Mouse (Mus musculus): ENCODE results near the gene Adk. TPM values are rescaled to one million over a fixed set of nuclear protein-coding genes. Genes with fewer than 3 reads are reported as not detected.

Adk gene
- polyA plus RNA-seq, 1 experiment from 2014 or later: 131 TPM

DNA sequence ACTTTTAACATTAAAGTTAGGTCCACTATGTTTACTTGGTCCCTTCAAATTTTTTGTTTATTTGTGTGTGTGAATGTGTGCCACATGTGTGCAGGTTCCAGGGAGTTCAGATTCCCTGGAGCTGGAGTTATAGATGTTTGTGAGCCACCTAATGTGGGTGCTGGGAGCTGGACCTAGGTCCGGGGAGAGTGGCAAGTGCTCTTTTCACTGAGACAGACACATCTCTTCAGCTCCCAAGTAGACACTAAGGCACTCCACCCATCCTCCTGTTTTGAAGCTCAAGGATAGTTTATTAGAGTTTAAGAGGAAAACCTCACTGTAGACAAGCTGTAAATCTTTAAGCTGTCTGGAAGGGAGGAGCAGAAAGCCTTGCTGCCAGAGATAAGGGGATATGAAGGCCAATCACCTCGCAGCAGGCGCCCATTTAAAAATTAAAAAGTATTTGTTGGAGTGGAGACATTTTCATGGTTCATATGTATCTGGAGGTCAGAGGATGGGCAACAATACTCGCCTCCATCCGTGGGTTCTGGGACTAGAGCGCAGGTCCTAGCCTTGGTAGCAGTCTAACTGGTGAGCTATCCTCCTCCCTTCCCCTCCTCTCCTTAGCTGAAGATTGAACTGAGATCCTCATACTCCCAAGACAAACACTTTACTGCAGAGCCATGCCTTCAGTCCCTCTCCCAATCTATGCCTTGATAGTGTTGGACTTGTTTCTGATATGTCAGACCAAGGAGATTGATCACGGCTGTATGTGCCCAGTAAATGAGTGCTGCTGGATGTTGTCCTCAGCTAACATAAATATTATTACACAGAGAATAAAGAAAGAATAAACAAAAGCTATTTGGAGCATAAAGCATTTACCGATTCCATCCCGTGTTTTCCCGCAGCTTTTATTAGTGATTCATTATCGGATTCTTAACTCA, 22.3 kb downstream of the Adk start:
- H3K36me3 ChIP-seq (ENCODE audit: control insufficient read depth, insufficient read depth, low read length): no peaks in the 10 kb centered on the region
- peak overlapping the region; percentile 87 for H3K4me2 ChIP-seq (ENCODE audit: low read depth, low read length)
- H3K4me1 ChIP-seq (ENCODE audit: control insufficient read depth, insufficient read depth, low read length): peaks cover 15% of the 10 kb centered on the region
- DNase-seq (ENCODE audit: low spot score): no peak
- WGBS: 60% methylated on average over 11 of the region's 11 CpGs
- H3K27me3 ChIP-seq (replicated peaks; ENCODE audit: control insufficient read depth, insufficient read depth, low read length): no peaks in the 10 kb centered on the region
- no peak for ATAC-seq (ENCODE audit: low read depth)
- 0 out of 2 replicates have a peak overlapping the region, but pooled peaks have one; percentile 66 for H3K4me3 ChIP-seq (ENCODE audit: low read depth, low read length)
- no peak overlapping the region for H3K9ac ChIP-seq (ENCODE audit: low read depth, low read length)
- no peaks in the 10 kb centered on the region for H3K9me3 ChIP-seq (ENCODE audit: control insufficient read depth, low read length)
- H3K27ac ChIP-seq (replicated peaks; ENCODE audit: low read depth, low read length): no peak overlapping the region

DNA sequence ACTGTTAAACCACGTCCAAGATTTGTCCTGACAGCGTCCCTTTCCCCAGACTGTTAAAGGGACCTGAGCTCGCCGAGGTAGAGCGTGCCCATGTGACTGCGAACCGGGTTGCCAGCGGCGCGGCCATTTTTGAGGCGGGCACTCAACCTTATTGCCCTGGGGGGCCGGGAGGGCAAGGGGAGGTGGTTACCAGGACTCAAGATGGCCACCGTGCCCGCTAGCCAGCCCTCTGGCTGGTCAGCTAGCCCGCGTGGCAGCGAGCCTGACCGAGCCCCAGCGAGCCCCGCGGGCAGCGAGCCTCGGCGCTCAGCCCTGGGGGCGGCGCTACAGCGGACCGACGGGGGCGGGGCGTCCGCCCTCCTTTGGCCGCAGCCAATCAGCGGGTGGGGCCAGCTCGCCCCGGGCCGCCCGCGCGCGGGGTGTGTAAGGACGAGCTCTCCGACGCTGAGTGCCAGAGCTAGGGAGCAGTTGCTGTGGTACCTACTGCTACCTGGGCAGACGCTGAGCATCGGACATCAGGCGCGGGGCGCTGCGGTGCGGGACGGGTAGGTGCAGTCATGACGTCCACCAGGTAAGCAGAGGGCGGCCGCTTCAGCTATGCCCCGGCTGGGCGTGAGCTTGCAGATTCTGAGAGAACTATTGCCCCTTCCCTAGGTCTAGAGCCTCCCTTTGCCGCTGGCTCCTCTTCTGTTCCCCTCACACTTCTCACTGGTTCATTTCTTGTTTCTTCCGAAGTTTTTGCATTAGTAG, 23.6 kb downstream of the Adk start:
- WGBS: under 1% methylated on average over 43 of the region's 59 CpGs

DNA sequence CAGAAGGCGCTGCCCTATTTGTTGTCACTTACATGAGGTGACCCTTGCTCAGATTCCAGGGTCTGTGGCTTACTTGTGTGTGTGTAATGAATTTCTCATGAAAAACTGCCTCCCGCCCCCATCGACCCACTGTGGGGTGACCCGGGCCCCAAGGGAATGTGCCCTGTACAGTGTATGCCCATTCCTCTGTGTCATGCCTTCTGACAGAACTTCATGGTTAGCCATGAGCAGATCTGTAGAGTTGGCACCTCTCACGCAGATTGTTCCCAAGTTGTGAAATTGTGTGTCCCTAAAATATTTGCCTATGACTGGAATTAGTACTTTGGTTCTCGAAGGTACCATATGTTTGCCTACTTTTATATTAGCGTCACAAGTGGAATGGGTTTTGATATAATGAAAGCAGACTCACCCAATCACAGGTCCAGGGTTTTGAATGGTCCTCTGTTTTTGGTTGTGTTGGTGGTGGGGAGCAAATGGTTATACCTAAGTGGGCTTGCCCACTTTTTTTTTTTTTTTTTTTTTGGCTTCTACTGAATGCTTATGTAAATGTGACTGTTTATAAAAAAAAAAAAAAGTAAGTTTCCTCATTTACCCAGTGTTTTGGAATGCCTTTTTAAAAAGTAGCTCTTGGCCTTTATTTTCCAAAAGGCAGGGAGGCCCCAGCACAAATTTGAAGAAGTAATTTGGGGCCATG, 24.3 kb downstream of the Adk start:
- H3K9ac ChIP-seq (ENCODE audit: low read depth, low read length): peak overlapping the region; percentile 81
- peak overlapping the region; percentile 85; the same call in 1 of the 2 replicates for H3K27ac ChIP-seq (replicated peaks; ENCODE audit: low read depth, low read length)
- H3K4me1 ChIP-seq (ENCODE audit: control insufficient read depth, insufficient read depth, low read length): peaks cover 15% of the 10 kb centered on the region
- peak overlapping the region; percentile 87 for H3K4me2 ChIP-seq (ENCODE audit: low read depth, low read length)
- H3K27me3 ChIP-seq (replicated peaks; ENCODE audit: control insufficient read depth, insufficient read depth, low read length): no peaks in the 10 kb centered on the region
- H3K36me3 ChIP-seq (ENCODE audit: control insufficient read depth, insufficient read depth, low read length): no peaks in the 10 kb centered on the region
- H3K4me3 ChIP-seq (ENCODE audit: low read depth, low read length): peak overlapping the region; percentile 66
- DNase-seq (ENCODE audit: low spot score): no peak
- ATAC-seq (ENCODE audit: low read depth): 0 out of 2 replicates have a peak, but pooled peaks have one; percentile 3
- 34% methylated on average over 7 of the region's 7 CpGs for WGBS
- H3K9me3 ChIP-seq (ENCODE audit: control insufficient read depth, low read length): no peaks in the 10 kb centered on the region

More for the DNA sequence above, 23.6 kb downstream of the Adk start:
- peaks cover 15% of the 10 kb centered on the region for H3K4me1 ChIP-seq (ENCODE audit: control insufficient read depth, insufficient read depth, low read length)
- H3K36me3 ChIP-seq (ENCODE audit: control insufficient read depth, insufficient read depth, low read length): no peaks in the 10 kb centered on the region
- H3K9me3 ChIP-seq (ENCODE audit: control insufficient read depth, low read length): no peaks in the 10 kb centered on the region
- ATAC-seq (ENCODE audit: low read depth) (peak; percentile 99), DNase-seq (ENCODE audit: low spot score) (peak; percentile 95)
- H3K27me3 ChIP-seq (replicated peaks; ENCODE audit: control insufficient read depth, insufficient read depth, low read length): no peaks in the 10 kb centered on the region
- H3K27ac ChIP-seq (replicated peaks; ENCODE audit: low read depth, low read length): peak overlapping the region; percentile 85
- peak overlapping the region; percentile 81 for H3K9ac ChIP-seq (ENCODE audit: low read depth, low read length)
- peak overlapping the region; percentile 87 for H3K4me2 ChIP-seq (ENCODE audit: low read depth, low read length)
- H3K4me3 ChIP-seq (ENCODE audit: low read depth, low read length): peak overlapping the region; percentile 66

DNA sequence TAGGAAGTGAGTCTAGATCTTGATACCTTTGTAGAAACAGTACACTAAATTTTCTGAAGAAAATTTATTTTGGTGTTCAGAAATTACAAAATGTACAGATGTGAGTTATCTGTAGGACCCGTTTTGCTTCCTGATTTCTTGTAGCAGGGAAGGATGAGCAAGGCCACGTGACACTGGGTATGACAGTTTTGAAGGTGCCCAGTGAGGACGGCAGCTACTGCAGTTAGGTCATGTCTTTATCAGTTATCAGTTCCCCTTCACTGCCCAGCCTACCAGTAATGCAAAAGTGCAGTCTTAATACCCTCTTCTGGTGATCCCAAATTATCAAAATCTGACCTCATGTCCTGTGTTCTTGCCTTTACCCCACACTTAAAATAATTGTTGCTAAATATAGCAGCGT, 25.6 kb downstream of the Adk start:
- no peaks in the 10 kb centered on the region for H3K9me3 ChIP-seq (ENCODE audit: control insufficient read depth, low read length)
- H3K4me2 ChIP-seq (ENCODE audit: low read depth, low read length): no peak overlapping the region
- DNase-seq (ENCODE audit: low spot score) (no peak), ATAC-seq (ENCODE audit: low read depth) (no peak)
- 77% methylated on average over 4 of the region's 4 CpGs for WGBS
- H3K4me3 ChIP-seq (ENCODE audit: low read depth, low read length): no peak overlapping the region
- peaks cover 15% of the 10 kb centered on the region for H3K4me1 ChIP-seq (ENCODE audit: control insufficient read depth, insufficient read depth, low read length)
- H3K9ac ChIP-seq (ENCODE audit: low read depth, low read length): no peak overlapping the region
- H3K36me3 ChIP-seq (ENCODE audit: control insufficient read depth, insufficient read depth, low read length): no peaks in the 10 kb centered on the region
- no peak overlapping the region for H3K27ac ChIP-seq (replicated peaks; ENCODE audit: low read depth, low read length)
- no peaks in the 10 kb centered on the region for H3K27me3 ChIP-seq (replicated peaks; ENCODE audit: control insufficient read depth, insufficient read depth, low read length)

DNA sequence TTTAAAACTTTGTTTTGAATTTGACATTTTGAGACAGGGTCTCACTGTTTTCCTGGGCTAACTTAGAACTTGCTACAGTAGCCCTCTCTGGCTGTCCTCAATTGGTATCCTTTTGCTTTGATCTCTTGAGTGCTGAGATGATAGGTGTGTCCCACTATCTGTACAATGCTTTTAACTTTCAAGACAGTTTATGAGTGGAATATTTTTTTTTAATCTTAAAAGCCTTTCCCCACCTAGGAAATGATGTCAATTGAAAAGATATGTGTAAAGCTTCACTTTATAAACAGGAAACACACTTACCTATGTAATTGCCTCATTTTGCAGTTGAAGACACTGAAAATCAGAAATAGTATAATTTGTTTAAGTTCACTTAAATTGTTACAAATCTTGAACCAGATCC, 26.1 kb downstream of the Adk start:
- no peak overlapping the region for H3K4me3 ChIP-seq (ENCODE audit: low read depth, low read length)
- no peaks in the 10 kb centered on the region for H3K27me3 ChIP-seq (replicated peaks; ENCODE audit: control insufficient read depth, insufficient read depth, low read length)
- H3K36me3 ChIP-seq (ENCODE audit: control insufficient read depth, insufficient read depth, low read length): no peaks in the 10 kb centered on the region
- no peak for ATAC-seq (ENCODE audit: low read depth)
- no peak for DNase-seq (ENCODE audit: low spot score)
- no peaks in the 10 kb centered on the region for H3K9me3 ChIP-seq (ENCODE audit: control insufficient read depth, low read length)
- no peak overlapping the region for H3K9ac ChIP-seq (ENCODE audit: low read depth, low read length)
- H3K4me2 ChIP-seq (ENCODE audit: low read depth, low read length): no peak overlapping the region
- H3K27ac ChIP-seq (replicated peaks; ENCODE audit: low read depth, low read length): no peak overlapping the region
- H3K4me1 ChIP-seq (ENCODE audit: control insufficient read depth, insufficient read depth, low read length): peaks cover 15% of the 10 kb centered on the region

DNA sequence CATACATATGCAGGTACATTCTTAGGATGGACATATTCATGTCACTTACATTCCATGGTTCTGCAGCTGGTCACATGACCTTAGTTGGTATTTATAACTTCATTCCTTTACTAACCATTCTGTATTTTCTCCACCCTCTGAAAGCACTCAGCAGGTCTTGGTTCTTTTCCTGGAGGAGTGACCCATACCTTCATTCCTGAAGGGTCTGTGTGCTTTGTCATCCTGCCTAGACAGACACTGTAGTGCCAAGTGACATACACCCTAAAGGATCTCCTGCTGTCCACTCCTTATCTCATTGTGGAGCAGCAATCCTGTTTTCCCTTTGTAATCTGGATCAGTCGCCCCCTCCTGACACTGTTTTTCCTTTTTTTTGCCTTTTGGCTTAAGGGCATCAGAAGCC, 30.4 kb downstream of the Adk start:
- no peaks in the 10 kb centered on the region for H3K36me3 ChIP-seq (ENCODE audit: control insufficient read depth, insufficient read depth, low read length)
- WGBS: 54% methylated on average over 1 of the region's 1 CpGs
- no peaks in the 10 kb centered on the region for H3K27me3 ChIP-seq (replicated peaks; ENCODE audit: control insufficient read depth, insufficient read depth, low read length)
- ATAC-seq (ENCODE audit: low read depth) (no peak), DNase-seq (ENCODE audit: low spot score) (no peak)
- no peak overlapping the region for H3K27ac ChIP-seq (replicated peaks; ENCODE audit: low read depth, low read length)
- H3K4me1 ChIP-seq (ENCODE audit: control insufficient read depth, insufficient read depth, low read length): peaks cover 26% of the 10 kb centered on the region
- no peaks in the 10 kb centered on the region for H3K9me3 ChIP-seq (ENCODE audit: control insufficient read depth, low read length)
- H3K9ac ChIP-seq (ENCODE audit: low read depth, low read length): no peak overlapping the region
- H3K4me2 ChIP-seq (ENCODE audit: low read depth, low read length): no peak overlapping the region
- H3K4me3 ChIP-seq (ENCODE audit: low read depth, low read length): no peak overlapping the region

DNA sequence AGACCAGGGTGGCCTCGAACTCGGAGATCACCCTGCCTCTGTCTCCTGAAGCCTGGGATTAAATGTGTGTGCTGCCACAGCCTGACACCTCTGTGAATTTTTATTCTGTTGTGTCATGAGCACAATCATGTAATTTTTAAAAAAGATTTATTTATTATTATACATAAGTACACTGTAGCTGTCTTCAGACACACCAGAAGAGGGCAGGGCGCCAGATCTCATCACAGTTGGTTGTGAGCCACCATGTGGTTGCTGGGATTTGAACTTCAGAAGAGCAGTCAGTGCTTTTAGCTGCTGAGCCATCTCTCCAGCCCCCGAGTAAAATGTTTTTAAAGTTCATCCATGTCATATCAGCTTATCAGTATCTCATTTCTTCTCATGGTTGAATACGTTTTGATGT, 33.3 kb downstream of the Adk start:
- Histone ChIP-seq H3K27ac (replicated peaks; ENCODE audit: low read depth, low read length) (peak overlapping the region; percentile 94), H3K36me3 (ENCODE audit: control insufficient read depth, insufficient read depth, low read length) (no peaks in the 10 kb centered on the region), H3K9me3 (ENCODE audit: control insufficient read depth, low read length) (no peaks in the 10 kb centered on the region), H3K4me1 (ENCODE audit: control insufficient read depth, insufficient read depth, low read length) (peaks cover 33% of the 10 kb centered on the region), H3K27me3 (replicated peaks; ENCODE audit: control insufficient read depth, insufficient read depth, low read length) (no peaks in the 10 kb centered on the region), H3K4me2 (ENCODE audit: low read depth, low read length) (no peak overlapping the region), H3K4me3 (ENCODE audit: low read depth, low read length) (no peak overlapping the region), H3K9ac (ENCODE audit: low read depth, low read length) (no peak overlapping the region)
- 66% methylated on average over 5 of the region's 5 CpGs for WGBS
- ATAC-seq (ENCODE audit: low read depth) (no peak), DNase-seq (ENCODE audit: low spot score) (no peak)

DNA sequence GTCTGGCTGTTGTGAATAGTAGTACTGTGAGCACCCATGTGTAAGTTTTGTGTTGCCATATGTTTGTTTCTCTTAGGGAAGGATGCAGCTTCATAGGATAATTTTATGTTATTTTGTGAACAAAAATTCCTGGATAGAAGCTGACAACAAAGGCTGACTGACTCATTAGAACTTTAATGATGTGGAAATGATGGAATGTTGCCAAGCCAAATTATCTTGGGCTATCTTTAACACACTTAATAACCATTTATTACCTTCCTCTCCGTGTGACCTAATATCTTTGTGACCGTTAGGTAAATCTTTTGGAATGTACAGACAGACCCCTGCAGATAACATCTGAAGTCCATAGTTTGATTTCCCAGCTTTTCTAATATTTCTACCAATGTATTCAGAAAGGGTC, 33.7 kb downstream of the Adk start:
- peak overlapping the region; percentile 94 for H3K27ac ChIP-seq (replicated peaks; ENCODE audit: low read depth, low read length)
- WGBS: 12% methylated on average over 2 of the region's 2 CpGs

More for the DNA sequence above, 33.7 kb downstream of the Adk start:
- no peak for ATAC-seq (ENCODE audit: low read depth)
- H3K4me1 ChIP-seq (ENCODE audit: control insufficient read depth, insufficient read depth, low read length): peaks cover 33% of the 10 kb centered on the region
- no peak overlapping the region for H3K9ac ChIP-seq (ENCODE audit: low read depth, low read length)
- no peak for DNase-seq (ENCODE audit: low spot score)
- H3K36me3 ChIP-seq (ENCODE audit: control insufficient read depth, insufficient read depth, low read length): no peaks in the 10 kb centered on the region
- no peak overlapping the region for H3K4me3 ChIP-seq (ENCODE audit: low read depth, low read length)
- H3K4me2 ChIP-seq (ENCODE audit: low read depth, low read length): no peak overlapping the region
- H3K27me3 ChIP-seq (replicated peaks; ENCODE audit: control insufficient read depth, insufficient read depth, low read length): no peaks in the 10 kb centered on the region
- no peaks in the 10 kb centered on the region for H3K9me3 ChIP-seq (ENCODE audit: control insufficient read depth, low read length)

All from embryonic facial prominence, embryonic 14.5 days (tissue).